Mouse (Mus musculus): ENCODE results near the gene Igf1r. TPM values are rescaled to one million over a fixed set of nuclear protein-coding genes. Genes with fewer than 3 reads are reported as not detected.
A peak's percentile ranks its signal among the peaks of the same experiment; 100 is the strongest.

The Igf1r gene
- polyA plus RNA-seq, 1 experiment from 2014 or later, result 15.9 TPM

GRCm38 (mm10) chr7:67963691-67964090 is 11.1 kb downstream of the Igf1r start:
- no peak overlapping the region for H3K4me2 ChIP-seq (replicated peaks; ENCODE audit: low read depth, low read length)
- no peak overlapping the region for H3K27ac ChIP-seq (ENCODE audit: low read length)
- no peak for TF ChIP-seq CTCF (IDR thresholded peaks at IDR 0.05)
- no peak for TF ChIP-seq EP300 (IDR thresholded peaks at IDR 0.05)
- DNase-seq (ENCODE audit: low spot score), result no peak
- H3K9me3 ChIP-seq (ENCODE audit: low read length), result no peaks in the 10 kb centered on the region
- no peaks in the 10 kb centered on the region for H3K36me3 ChIP-seq (ENCODE audit: insufficient read depth, low read length)
- H3K4me3 ChIP-seq (ENCODE audit: low read depth, low read length), result no peak overlapping the region
- H3K4me1 ChIP-seq (ENCODE audit: insufficient read depth, low read depth, low read length), result peaks cover 7% of the 10 kb centered on the region
- no peak for ATAC-seq
- 87% methylated on average over 3 of the region's 3 CpGs for WGBS
- H3K27me3 ChIP-seq (replicated peaks; ENCODE audit: insufficient read depth, low read length), result no peaks in the 10 kb centered on the region
- no peak overlapping the region for H3K9ac ChIP-seq (replicated peaks; ENCODE audit: low read depth)

DNA sequence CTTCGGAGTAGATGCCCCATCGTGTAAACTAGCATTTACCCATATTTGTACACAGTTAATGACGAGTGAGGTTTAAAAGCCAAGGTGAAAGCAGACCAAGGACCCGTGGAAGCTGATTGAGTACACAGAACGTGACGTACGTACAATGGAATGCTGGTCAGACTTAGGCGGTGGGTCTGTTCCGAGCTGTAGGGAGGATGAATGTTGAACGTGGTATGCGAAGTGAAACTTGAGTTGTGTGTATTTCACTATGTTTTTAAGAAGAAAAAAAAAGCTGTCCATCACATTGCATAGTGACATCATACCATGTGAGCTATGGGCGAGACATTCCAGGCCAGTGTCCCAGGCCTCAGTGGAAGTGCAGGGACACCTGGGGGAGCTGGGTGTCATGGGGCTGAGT is 15.8 kb downstream of the Igf1r start:
- Histone ChIP-seq H3K4me1 (ENCODE audit: insufficient read depth, low read depth, low read length) (peaks cover 28% of the 10 kb centered on the region), H3K27ac (ENCODE audit: low read length) (peak overlapping the region; percentile 66; the same call in 1 of the 2 replicates), H3K4me3 (ENCODE audit: low read depth, low read length) (no peak overlapping the region), H3K9me3 (ENCODE audit: low read length) (no peaks in the 10 kb centered on the region), H3K4me2 (replicated peaks; ENCODE audit: low read depth, low read length) (no peak overlapping the region), H3K27me3 (replicated peaks; ENCODE audit: insufficient read depth, low read length) (no peaks in the 10 kb centered on the region), H3K9ac (replicated peaks; ENCODE audit: low read depth) (no peak overlapping the region), H3K36me3 (ENCODE audit: insufficient read depth, low read length) (no peaks in the 10 kb centered on the region)
- DNase-seq (ENCODE audit: low spot score) (peak; percentile 83), ATAC-seq (peak; percentile 86)
- TF ChIP-seq CTCF (IDR thresholded peaks at IDR 0.05) (no peak), EP300 (IDR thresholded peaks at IDR 0.05) (peak; percentile 94)
- WGBS, result 47% methylated on average over 12 of the region's 12 CpGs

- Histone ChIP-seq H3K27me3 (replicated peaks; ENCODE audit: insufficient read depth, low read length) (no peaks in the 10 kb centered on the region), H3K36me3 (ENCODE audit: insufficient read depth, low read length) (no peaks in the 10 kb centered on the region), H3K4me2 (replicated peaks; ENCODE audit: low read depth, low read length) (no peak overlapping the region), H3K4me1 (ENCODE audit: insufficient read depth, low read depth, low read length) (peaks cover 32% of the 10 kb centered on the region), H3K9ac (replicated peaks; ENCODE audit: low read depth) (no peak overlapping the region), H3K4me3 (ENCODE audit: low read depth, low read length) (no peak overlapping the region), H3K9me3 (ENCODE audit: low read length) (no peaks in the 10 kb centered on the region), H3K27ac (ENCODE audit: low read length) (no peak overlapping the region)
- no peak for DNase-seq (ENCODE audit: low spot score)
- TF ChIP-seq EP300 (IDR thresholded peaks at IDR 0.05) (no peak), CTCF (IDR thresholded peaks at IDR 0.05) (no peak)
- no peak for ATAC-seq
- 65% methylated on average over 9 of the region's 9 CpGs for WGBS
Observed at GRCm38 (mm10) chr7:67969076-67969475, 16.4 kb downstream of the Igf1r start.

DNA sequence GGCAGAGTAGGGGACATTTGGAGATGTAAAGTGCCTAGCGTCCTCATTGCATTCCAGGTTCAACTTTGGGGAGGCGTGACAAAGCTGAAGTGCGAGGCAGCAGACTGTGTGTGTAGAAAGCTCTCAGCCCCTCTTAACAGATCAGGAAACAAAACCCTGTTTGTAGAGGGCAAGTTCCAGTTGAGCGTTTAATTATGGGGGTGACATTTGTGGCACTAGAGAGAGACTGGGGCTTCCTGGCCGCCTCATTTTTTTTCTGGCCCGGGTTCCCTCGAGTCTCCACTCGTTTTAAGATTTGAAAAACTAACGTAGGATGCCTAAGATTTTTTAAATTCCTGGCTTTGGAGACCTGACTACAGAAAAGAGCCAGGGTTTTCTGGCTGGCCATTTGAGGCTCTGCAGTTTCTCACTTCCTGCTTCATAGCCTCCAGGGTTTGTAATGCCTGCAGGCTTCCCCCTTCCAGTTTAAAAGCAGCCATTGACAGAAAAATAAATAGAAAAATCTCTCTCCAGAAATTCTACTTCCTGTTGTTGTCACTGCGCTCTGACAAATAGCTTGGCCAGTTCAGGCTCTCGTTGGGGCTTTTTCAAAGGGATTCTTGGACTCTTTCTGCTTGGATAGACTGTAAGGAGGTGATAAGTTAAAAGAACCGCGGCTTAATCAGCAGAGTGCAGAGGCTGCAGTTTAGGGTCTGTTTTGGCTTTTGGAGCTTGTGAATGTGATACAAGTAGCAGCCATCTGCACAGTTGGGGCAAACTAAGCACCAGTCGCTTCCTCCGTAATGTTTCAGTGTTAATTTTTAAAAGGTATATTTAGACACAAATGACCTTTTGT is 20.8 kb downstream of the Igf1r start:
- no peaks in the 10 kb centered on the region for H3K9me3 ChIP-seq (ENCODE audit: low read length)
- H3K4me3 ChIP-seq (ENCODE audit: low read depth, low read length), result no peak overlapping the region
- H3K36me3 ChIP-seq (ENCODE audit: insufficient read depth, low read length), result no peaks in the 10 kb centered on the region
- peak overlapping the region; percentile 55 for H3K27ac ChIP-seq (ENCODE audit: low read length)
- H3K27me3 ChIP-seq (replicated peaks; ENCODE audit: insufficient read depth, low read length), result no peaks in the 10 kb centered on the region
- 2% methylated on average over 15 of the region's 15 CpGs for WGBS
- H3K4me2 ChIP-seq (replicated peaks; ENCODE audit: low read depth, low read length), result peak overlapping the region; percentile 36
- ATAC-seq (peak; percentile 57), DNase-seq (ENCODE audit: low spot score) (peak; percentile 72)
- peak overlapping the region; percentile 9; the same call in 1 of the 2 replicates for H3K9ac ChIP-seq (replicated peaks; ENCODE audit: low read depth)
- TF ChIP-seq CTCF (IDR thresholded peaks at IDR 0.05) (no peak), EP300 (IDR thresholded peaks at IDR 0.05) (peak; percentile 64)
- peaks cover 30% of the 10 kb centered on the region; the same call in 1 of the 2 replicates for H3K4me1 ChIP-seq (ENCODE audit: insufficient read depth, low read depth, low read length)

DNA sequence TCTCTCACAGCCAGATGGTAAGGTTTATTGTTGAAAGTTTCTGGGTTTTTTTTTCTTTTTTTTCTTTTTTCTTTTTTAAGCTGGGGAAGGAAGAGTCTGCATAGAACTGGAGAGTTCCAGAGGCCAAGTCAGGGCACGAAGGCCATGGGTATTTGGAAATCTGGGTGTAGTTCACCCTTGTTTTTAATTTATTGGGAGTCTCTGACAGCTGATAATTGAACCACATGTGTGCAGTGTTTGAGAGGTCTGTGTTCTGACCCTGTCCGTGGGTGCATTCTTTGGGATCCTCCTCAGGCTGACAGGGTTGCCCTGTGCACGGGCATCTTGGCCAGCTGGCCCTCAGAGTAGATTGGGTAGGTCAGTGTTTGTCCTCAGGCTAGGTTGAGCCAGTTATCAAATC is 29.3 kb downstream of the Igf1r start:
- Histone ChIP-seq H3K4me1 (ENCODE audit: insufficient read depth, low read depth, low read length) (peaks cover 16% of the 10 kb centered on the region; the same call in 1 of the 2 replicates), H3K4me2 (replicated peaks; ENCODE audit: low read depth, low read length) (no peak overlapping the region), H3K36me3 (ENCODE audit: insufficient read depth, low read length) (no peaks in the 10 kb centered on the region), H3K27ac (ENCODE audit: low read length) (no peak overlapping the region), H3K9me3 (ENCODE audit: low read length) (no peaks in the 10 kb centered on the region), H3K9ac (replicated peaks; ENCODE audit: low read depth) (no peak overlapping the region), H3K27me3 (replicated peaks; ENCODE audit: insufficient read depth, low read length) (no peaks in the 10 kb centered on the region), H3K4me3 (ENCODE audit: low read depth, low read length) (no peak overlapping the region)
- ATAC-seq, result no peak
- no peak for TF ChIP-seq EP300 (IDR thresholded peaks at IDR 0.05)
- TF ChIP-seq CTCF (IDR thresholded peaks at IDR 0.05), result no peak
- no peak for DNase-seq (ENCODE audit: low spot score)
- 37% methylated on average over 3 of the region's 3 CpGs for WGBS

DNA sequence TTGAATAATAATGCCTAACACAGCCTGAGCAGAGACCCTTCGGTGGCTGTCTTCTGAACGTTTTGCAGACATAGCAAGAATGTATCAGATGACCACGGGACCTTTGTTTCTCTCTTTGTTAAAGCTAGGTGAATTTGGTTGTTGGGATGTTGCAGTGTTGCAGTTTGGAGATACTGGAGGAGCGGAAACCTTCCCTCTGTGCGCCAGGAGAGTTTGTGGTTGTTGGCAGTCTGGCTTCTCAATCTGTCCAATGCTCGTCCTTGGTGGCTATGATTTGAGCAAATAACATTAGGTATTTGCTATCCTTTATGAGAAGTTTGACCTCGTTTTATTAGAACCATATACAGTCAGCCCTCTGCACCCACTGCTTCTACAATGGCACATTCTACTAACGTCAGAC is 30.2 kb downstream of the Igf1r start:
- Histone ChIP-seq H3K4me1 (ENCODE audit: insufficient read depth, low read depth, low read length) (peaks cover 16% of the 10 kb centered on the region; the same call in 1 of the 2 replicates), H3K9me3 (ENCODE audit: low read length) (no peaks in the 10 kb centered on the region), H3K36me3 (ENCODE audit: insufficient read depth, low read length) (no peaks in the 10 kb centered on the region), H3K4me2 (replicated peaks; ENCODE audit: low read depth, low read length) (no peak overlapping the region), H3K4me3 (ENCODE audit: low read depth, low read length) (no peak overlapping the region), H3K27me3 (replicated peaks; ENCODE audit: insufficient read depth, low read length) (no peaks in the 10 kb centered on the region), H3K27ac (ENCODE audit: low read length) (no peak overlapping the region), H3K9ac (replicated peaks; ENCODE audit: low read depth) (no peak overlapping the region)
- ATAC-seq, result no peak
- TF ChIP-seq CTCF (IDR thresholded peaks at IDR 0.05) (no peak), EP300 (IDR thresholded peaks at IDR 0.05) (no peak)
- no peak for DNase-seq (ENCODE audit: low spot score)
- 65% methylated on average over 8 of the region's 8 CpGs for WGBS
